Mouse (Mus musculus) limb, embryonic 14.5 days (tissue): ENCODE results near the gene AL607142.1. TPM values are rescaled to one million over a fixed set of nuclear protein-coding genes. Genes with fewer than 3 reads are reported as not detected.

ENCODE experiments used
- ATAC-seq: fragments of 200-750 bp; cut with Nextera tagmentation; 2 replicates; pipeline ENCODE4 v1.8.0; 2017; ENCODE audit warnings: low read depth, moderate number of reproducible peaks, moderate TSS enrichment; ENCODE audit not compliant: low FRiP score
- DNase-seq: peaks from one replicate; pipeline ENCODE4 v3.0.0-alpha.2; 2015; ENCODE audit warnings: low spot score
- H3K27ac ChIP-seq: fragments of 300-500 bp; sonication (generic); replicated peaks from 2 replicates; pipeline ENCODE4 v1.5.1; 2014; ENCODE audit warnings: low read depth, mild to moderate bottlenecking, low read length, moderate library complexity, mixed read lengths
- H3K27me3 ChIP-seq: fragments of 300-500 bp; sonication (generic); 2 replicates; pipeline ENCODE4 v1.6.1; 2014; ENCODE audit warnings: low read length, mixed read lengths; ENCODE audit not compliant: control insufficient read depth, insufficient read depth
- H3K36me3 ChIP-seq: fragments of 300-500 bp; sonication (generic); 2 replicates; pipeline ENCODE4 v1.6.1; 2014; ENCODE audit warnings: mild to moderate bottlenecking, low read length, moderate library complexity, mixed read lengths; ENCODE audit not compliant: control insufficient read depth, insufficient read depth
- H3K4me1 ChIP-seq: fragments of 300-500 bp; sonication (generic); 2 replicates; pipeline ENCODE4 v1.6.1; 2014; ENCODE audit warnings: antibody characterized with exemption, low read length, mixed read lengths; ENCODE audit not compliant: control insufficient read depth, insufficient read depth
- H3K4me2 ChIP-seq: fragments of 300-500 bp; sonication (generic); replicated peaks from 2 replicates; pipeline ENCODE4 v1.6.1; 2014; ENCODE audit warnings: low read depth, mild to moderate bottlenecking, low read length, moderate library complexity; ENCODE audit not compliant: severe bottlenecking
- H3K4me3 ChIP-seq: fragments of 300-500 bp; sonication (generic); replicated peaks from 2 replicates; pipeline ENCODE4 v1.5.1; 2014; ENCODE audit warnings: low read length
- H3K9ac ChIP-seq: fragments of 300-500 bp; sonication (generic); 2 replicates; pipeline ENCODE4 v1.6.1; 2014; ENCODE audit warnings: mild to moderate bottlenecking, low read depth, low read length, moderate library complexity; ENCODE audit not compliant: severe bottlenecking
- H3K9me3 ChIP-seq: fragments of 300-500 bp; sonication (generic); 2 replicates; pipeline ENCODE4 v1.6.1; 2016; ENCODE audit warnings: low read length; ENCODE audit not compliant: control insufficient read depth
- POLR2A ChIP-seq: fragments of 200-500 bp; IDR thresholded peaks from 2 replicates; pipeline ENCODE4 v1.8.0; 2012; ENCODE audit warnings: inconsistent platforms, mild to moderate bottlenecking, moderate library complexity, borderline replicate concordance; ENCODE audit not compliant: insufficient read depth, insufficient read length; ENCODE audit errors: extremely low read depth
- WGBS: fragments of 180-500 bp; shearing (Covaris S2); extraction: QIAGEN DNeasy Blood & Tissue Kit; methylation state at CpG from one replicate; pipeline ENCODE4 v1.1.7; 2014; 5-methylcytosine and 5-hydroxymethylcytosine counted together
- polyA plus RNA-seq, 2 experiments: library from polyadenylated mRNA; depleted of rRNA in 1 of 2; stranded (reverse) in 1 of 2; unstranded in 1 of 2; fragments of >200 nt; fragmentation: Nextera tagmentation in 1 of 2; extraction: Ambion mirVana in 1 of 2; gene quantifications; 2 replicates each; pipeline versions ENCODE4 v1.2.1 to v1.2.3; 2012 to 2014

AL607142.1 gene
- polyA plus RNA-seq, 2 experiments = not detected

DNA sequence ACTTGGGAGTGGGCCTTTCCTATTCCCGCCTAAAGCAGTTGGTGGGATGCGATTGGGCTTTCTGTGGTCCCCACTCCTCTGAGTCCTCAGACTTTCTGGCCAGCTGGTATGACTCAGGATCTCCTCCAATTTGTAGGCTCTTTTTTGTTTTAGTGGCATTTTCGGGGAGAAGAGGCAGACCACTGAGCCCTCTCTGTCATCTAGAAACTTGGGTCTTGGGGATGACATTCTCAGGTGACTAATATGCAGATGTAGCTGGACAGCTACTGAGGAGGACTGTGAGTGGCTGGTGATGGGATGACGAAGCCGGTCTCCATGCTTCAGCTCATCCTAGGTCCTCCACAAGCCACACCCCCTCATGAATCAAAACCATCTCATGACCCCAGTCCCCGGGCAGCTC lies 2.6 kb upstream of the AL607142.1 start:
- Histone ChIP-seq H3K9ac (no peak overlapping the region), H3K4me3 (no peak overlapping the region), H3K27ac (no peak overlapping the region), H3K36me3 (no peaks in the 10 kb centered on the region), H3K4me2 (no peak overlapping the region), H3K9me3 (no peaks in the 10 kb centered on the region), H3K4me1 (no peaks in the 10 kb centered on the region), H3K27me3 (no peaks in the 10 kb centered on the region)
- ATAC-seq = no peak
- no peak for TF ChIP-seq POLR2A
- DNase-seq = no peak
- WGBS = 70% methylated on average over 6 of the region's 6 CpGs

- TF ChIP-seq POLR2A = no peak
- WGBS = 86% methylated on average over 11 of the region's 11 CpGs
- Histone ChIP-seq H3K9me3 (no peaks in the 10 kb centered on the region), H3K27me3 (no peaks in the 10 kb centered on the region), H3K4me3 (no peak overlapping the region), H3K9ac (no peak overlapping the region), H3K36me3 (no peaks in the 10 kb centered on the region), H3K4me1 (no peaks in the 10 kb centered on the region), H3K27ac (no peak overlapping the region), H3K4me2 (no peak overlapping the region)
- ATAC-seq (no peak), DNase-seq (no peak)
These were observed 2.0 kb upstream of the AL607142.1 start for GRCm38 (mm10) chr4:120062754-120063153.

DNA sequence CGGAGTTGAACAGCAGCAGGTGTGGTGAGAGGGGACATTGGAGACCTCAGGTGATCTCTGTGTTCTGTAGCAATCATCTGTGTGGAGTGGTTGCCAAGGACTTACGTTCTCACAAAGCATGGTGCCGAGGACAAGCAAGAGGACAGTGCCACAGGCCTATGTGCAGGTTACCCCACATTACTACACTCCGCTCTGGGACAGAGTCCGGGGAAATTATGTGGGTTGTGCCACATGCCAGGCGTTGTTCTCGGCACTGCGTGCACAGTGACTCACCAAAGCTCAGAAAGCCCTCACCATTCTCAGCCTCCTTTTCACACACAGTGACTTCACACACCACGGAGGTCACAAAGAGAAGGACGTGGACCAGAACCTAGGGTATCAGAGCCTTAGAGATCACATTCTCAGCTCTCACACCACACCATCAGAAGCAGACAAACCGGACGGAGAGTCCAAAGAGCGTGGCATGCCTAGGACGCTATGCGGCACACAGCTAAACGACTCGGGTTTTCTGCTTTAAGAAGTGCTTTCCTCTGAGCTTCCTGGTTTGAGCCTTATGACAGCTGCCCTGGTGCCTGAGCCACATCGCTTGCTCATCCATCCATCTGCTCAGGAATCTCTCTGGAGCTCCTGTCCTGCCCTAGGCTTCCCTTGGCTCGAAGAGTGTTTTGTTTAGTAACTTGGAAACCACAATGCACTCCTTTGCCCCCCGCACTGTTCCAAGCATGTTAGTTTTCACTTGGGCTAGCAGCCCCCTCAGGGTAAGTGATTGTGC lies 1.3 kb upstream of the AL607142.1 start:
- no peaks in the 10 kb centered on the region for H3K4me1 ChIP-seq
- H3K9ac ChIP-seq = no peak overlapping the region
- H3K9me3 ChIP-seq = no peaks in the 10 kb centered on the region
- H3K4me2 ChIP-seq = no peak overlapping the region
- H3K36me3 ChIP-seq = no peaks in the 10 kb centered on the region
- 94% methylated on average over 20 of the region's 20 CpGs for WGBS
- H3K27ac ChIP-seq = no peak overlapping the region
- DNase-seq (no peak), ATAC-seq (no peak)
- no peak overlapping the region for H3K4me3 ChIP-seq
- no peak for TF ChIP-seq POLR2A
- no peaks in the 10 kb centered on the region for H3K27me3 ChIP-seq

GRCm38 (mm10) chr4:120066841-120067591 lies 2.2 kb downstream of the AL607142.1 start:
- 70% methylated on average over 9 of the region's 9 CpGs for WGBS
- no peak overlapping the region for H3K27ac ChIP-seq
- H3K4me1 ChIP-seq = no peaks in the 10 kb centered on the region

GRCm38 (mm10) chr4:120067592-120068235 lies 2.9 kb downstream of the AL607142.1 start:
- H3K4me2 ChIP-seq = no peak overlapping the region
- no peak for ATAC-seq
- H3K27ac ChIP-seq = no peak overlapping the region
- H3K27me3 ChIP-seq = no peaks in the 10 kb centered on the region
- no peaks in the 10 kb centered on the region for H3K4me1 ChIP-seq
- H3K9me3 ChIP-seq = no peaks in the 10 kb centered on the region
- no peak overlapping the region for H3K4me3 ChIP-seq
- 88% methylated on average over 8 of the region's 8 CpGs for WGBS
- TF ChIP-seq POLR2A = no peak
- DNase-seq = no peak
- H3K36me3 ChIP-seq = no peaks in the 10 kb centered on the region
- H3K9ac ChIP-seq = no peak overlapping the region

More at GRCm38 (mm10) chr4:120066841-120067591, 2.2 kb downstream of the AL607142.1 start:
- no peak for TF ChIP-seq POLR2A
- H3K9me3 ChIP-seq = no peaks in the 10 kb centered on the region
- DNase-seq (no peak), ATAC-seq (no peak)
- no peaks in the 10 kb centered on the region for H3K27me3 ChIP-seq
- H3K9ac ChIP-seq = no peak overlapping the region
- H3K36me3 ChIP-seq = no peaks in the 10 kb centered on the region
- no peak overlapping the region for H3K4me3 ChIP-seq
- no peak overlapping the region for H3K4me2 ChIP-seq
